Mouse (Mus musculus): ENCODE data around the gene Erbin.

DNA sequence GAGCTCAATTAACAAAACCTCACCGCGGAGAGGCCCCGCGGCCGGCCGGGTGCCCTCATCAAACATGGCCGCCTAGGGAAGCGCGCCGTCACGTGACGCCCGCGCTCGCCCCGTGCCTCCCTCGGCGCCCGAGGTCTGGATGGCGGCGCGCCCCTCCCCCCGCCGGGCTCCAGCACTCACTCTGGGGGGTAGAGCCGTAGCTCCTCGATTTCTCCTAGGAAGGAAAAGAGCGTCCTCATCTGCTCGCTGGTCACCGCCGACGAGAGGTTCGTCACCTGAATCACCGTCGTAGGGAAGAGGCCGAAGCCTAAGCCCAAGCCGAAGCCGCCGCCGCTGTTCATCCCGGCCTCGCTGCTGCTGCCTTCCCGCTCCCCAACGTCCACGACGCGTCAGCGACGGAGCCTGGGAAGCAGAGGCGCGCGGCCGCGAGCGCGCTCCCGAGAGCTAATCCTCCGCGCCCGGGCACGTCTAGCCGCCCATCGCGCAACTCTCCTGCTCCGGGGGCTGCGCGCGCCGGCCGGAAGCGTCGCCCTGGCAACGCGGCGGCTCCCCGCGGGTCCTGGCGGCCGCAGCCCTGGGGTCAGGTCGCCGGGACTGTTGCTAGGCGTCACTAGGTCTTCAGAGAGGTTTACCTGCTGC, 146.1 kb downstream of the Erbin start, which contains the start of gene Srek1:
- TF ChIP-seq CTCF (IDR thresholded peaks at IDR 0.05; ENCODE audit: extremely low read depth, insufficient read depth, low read length), result no peak
- peak; percentile 90 for TF ChIP-seq POLR2A (IDR thresholded peaks at IDR 0.05; ENCODE audit: extremely low read depth, insufficient read depth, low read length)

All from cortical plate, adult 2 months (tissue).